Mouse (Mus musculus) olfactory bulb, adult 2 months (tissue): ENCODE data around the gene Rab31.

ENCODE experiments used
- CTCF ChIP-seq: fragments of 200-500 bp; IDR thresholded peaks from 2 replicates; pipeline ENCODE4 v1.5.1; 2012; ENCODE audit warnings: low read depth, mild to moderate bottlenecking, low read length, moderate library complexity; ENCODE audit not compliant: insufficient read depth
- POLR2A ChIP-seq: fragments of 200-500 bp; IDR thresholded peaks from 2 replicates; pipeline ENCODE4 v1.6.1; 2012; ENCODE audit warnings: mild to moderate bottlenecking, low read depth, low read length, moderate library complexity; ENCODE audit not compliant: insufficient read depth

DNA sequence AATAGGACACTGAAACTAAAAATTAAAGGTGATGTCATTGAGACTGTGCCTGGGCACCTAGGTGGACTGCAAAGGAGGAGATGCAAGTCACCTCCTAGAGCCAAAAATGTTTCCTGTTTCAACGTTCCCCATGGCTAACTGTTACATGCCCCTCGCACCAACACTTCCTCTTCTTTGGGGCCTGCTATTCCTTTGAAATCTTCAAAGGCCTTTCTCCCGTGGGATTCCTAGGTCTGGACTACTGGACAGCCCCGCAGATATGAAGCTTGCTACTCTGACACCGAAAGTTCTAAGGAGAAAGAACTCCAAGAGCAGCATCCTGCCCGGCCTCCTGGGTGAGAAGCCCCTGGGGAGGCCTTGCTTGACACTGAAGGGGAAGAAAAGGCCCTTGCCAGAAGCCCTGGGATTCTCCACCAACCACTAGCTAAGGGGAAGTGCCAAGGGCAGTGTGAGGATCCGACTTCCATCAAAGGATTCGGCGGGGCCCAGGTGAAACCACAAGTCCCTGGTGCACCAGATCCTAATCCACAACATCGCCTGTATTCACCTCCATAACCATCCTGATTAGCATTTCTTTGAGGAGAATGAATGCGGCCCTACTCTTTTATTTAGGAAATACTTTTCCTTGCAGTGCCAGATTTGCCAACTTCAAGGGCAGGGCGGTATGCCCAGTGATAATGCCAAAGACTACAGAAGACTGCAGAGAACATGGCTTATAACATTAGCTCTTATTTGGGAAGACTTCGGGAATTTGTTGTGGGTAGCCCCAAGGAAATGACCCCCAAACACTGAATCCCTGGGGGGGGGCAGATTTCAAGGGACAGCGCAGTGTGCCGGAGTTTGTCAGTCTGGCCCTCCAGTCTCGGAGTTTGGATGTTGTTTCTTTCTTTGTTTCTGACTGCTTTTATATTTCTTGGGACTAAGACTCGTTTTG is 1.3 kb downstream of the Rab31 start:
- no peak for TF ChIP-seq CTCF
- no peak for TF ChIP-seq POLR2A
